Mouse (Mus musculus) cerebellum, adult 2 months (tissue): ENCODE results near the gene Col8a2.

Experiments
- CTCF ChIP-seq: fragments of 200-500 bp; IDR thresholded peaks from 2 replicates; pipeline ENCODE4 v1.5.1; 2011; ENCODE audit warnings: low read depth, mild to moderate bottlenecking, control low read depth, low read length, moderate library complexity, borderline replicate concordance; ENCODE audit not compliant: insufficient read depth
- POLR2A ChIP-seq: fragments of 200-500 bp; IDR thresholded peaks from 2 replicates; pipeline ENCODE4 v1.6.1; 2011; ENCODE audit warnings: low read length, control low read depth, borderline replicate concordance; ENCODE audit not compliant: insufficient read depth

GRCm38 (mm10) chr4:126290314-126290713 lies 3.7 kb downstream of the Col8a2 start:
- TF ChIP-seq POLR2A (no peak), CTCF (no peak)
